Mouse (Mus musculus) hindbrain, embryonic 11.5 days (tissue): ENCODE measurements around the gene Rhbdf2. TPM values are rescaled to one million over a fixed set of nuclear protein-coding genes. Genes with fewer than 3 reads are reported as not detected.

Source experiments
- ATAC-seq: fragments of 200-750 bp; cut with Nextera tagmentation; 2 replicates; pipeline ENCODE4 v1.8.0; 2017; ENCODE audit warnings: mild to moderate bottlenecking, moderate TSS enrichment, moderate library complexity; ENCODE audit not compliant: low FRiP score
- DNase-seq: peaks from one replicate; pipeline ENCODE4 v3.0.0-alpha.2; 2015; ENCODE audit warnings: low spot score
- H3K27ac ChIP-seq: fragments of 300-500 bp; sonication (generic); 2 replicates; pipeline ENCODE4 v1.5.1; 2014; ENCODE audit warnings: mild to moderate bottlenecking, low read depth, low read length
- H3K27me3 ChIP-seq: fragments of 300-500 bp; sonication (generic); 2 replicates; pipeline ENCODE4 v1.6.1; 2014; ENCODE audit warnings: mild to moderate bottlenecking, low read length, moderate library complexity, mixed read lengths; ENCODE audit not compliant: control insufficient read depth, insufficient read depth
- H3K36me3 ChIP-seq: fragments of 300-500 bp; sonication (generic); 2 replicates; pipeline ENCODE4 v1.6.1; 2014; ENCODE audit warnings: mild to moderate bottlenecking, low read length, moderate library complexity, mixed read lengths; ENCODE audit not compliant: control insufficient read depth, insufficient read depth
- H3K4me1 ChIP-seq: fragments of 300-500 bp; sonication (generic); replicated peaks from 2 replicates; pipeline ENCODE4 v1.6.1; 2014; ENCODE audit warnings: low read length, mixed read lengths; ENCODE audit not compliant: control insufficient read depth, insufficient read depth
- H3K4me2 ChIP-seq: fragments of 300-500 bp; sonication (generic); replicated peaks from 2 replicates; pipeline ENCODE4 v1.6.1; 2014; ENCODE audit warnings: mild to moderate bottlenecking, low read depth, low read length
- H3K4me3 ChIP-seq: fragments of 300-500 bp; sonication (generic); 2 replicates; pipeline ENCODE4 v1.5.1; 2014; ENCODE audit warnings: low read depth, low read length
- H3K9ac ChIP-seq: fragments of 300-500 bp; sonication (generic); 2 replicates; pipeline ENCODE4 v1.6.1; 2014; ENCODE audit warnings: low read depth, low read length
- H3K9me3 ChIP-seq: fragments of 300-500 bp; sonication (generic); 2 replicates; pipeline ENCODE4 v1.6.1; 2016; ENCODE audit warnings: low read length; ENCODE audit not compliant: control insufficient read depth
- WGBS: fragments of 180-500 bp; shearing (Covaris S2); extraction: QIAGEN DNeasy Blood & Tissue Kit; methylation state at CpG from one replicate; pipeline ENCODE4 v1.1.7; 2014; 5-methylcytosine and 5-hydroxymethylcytosine counted together
- polyA plus RNA-seq: library from polyadenylated mRNA; unstranded; fragments of >200 nt; fragmentation: Nextera tagmentation; extraction: Ambion mirVana; gene quantifications from 2 replicates; pipeline ENCODE4 v1.2.1, GENCODE M21; 2014

The Rhbdf2 gene
- polyA plus RNA-seq, 1 experiment from 2014 or later: 2.1 TPM

DNA sequence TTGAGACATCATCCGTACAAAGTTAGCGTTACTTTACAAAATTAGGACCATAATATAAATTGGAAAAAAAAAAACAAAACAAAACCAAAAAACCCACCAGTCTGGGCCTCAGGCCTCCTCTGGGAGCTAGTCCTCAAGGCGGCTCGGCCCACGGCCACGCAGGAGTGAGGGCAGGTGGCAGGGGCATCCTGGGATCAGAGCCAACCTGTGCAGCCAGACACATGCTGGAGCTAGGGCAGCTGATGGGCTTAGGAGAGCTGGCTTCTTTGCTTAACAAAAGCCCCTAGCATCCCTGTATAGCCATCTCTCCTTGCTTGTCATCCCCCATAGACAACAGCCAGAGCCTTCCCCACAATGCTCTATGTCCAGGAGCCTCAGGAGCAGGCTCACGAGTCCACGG, 28.6 kb downstream of the Rhbdf2 start:
- no peak overlapping the region for H3K27ac ChIP-seq
- no peaks in the 10 kb centered on the region for H3K36me3 ChIP-seq
- no peak for DNase-seq
- no peak for ATAC-seq
- no peak overlapping the region for H3K4me2 ChIP-seq
- 91% methylated on average over 8 of the region's 8 CpGs for WGBS
- H3K4me1 ChIP-seq: no peaks in the 10 kb centered on the region
- no peaks in the 10 kb centered on the region for H3K27me3 ChIP-seq
- no peak overlapping the region for H3K4me3 ChIP-seq
- no peaks in the 10 kb centered on the region for H3K9me3 ChIP-seq
- no peak overlapping the region for H3K9ac ChIP-seq

DNA sequence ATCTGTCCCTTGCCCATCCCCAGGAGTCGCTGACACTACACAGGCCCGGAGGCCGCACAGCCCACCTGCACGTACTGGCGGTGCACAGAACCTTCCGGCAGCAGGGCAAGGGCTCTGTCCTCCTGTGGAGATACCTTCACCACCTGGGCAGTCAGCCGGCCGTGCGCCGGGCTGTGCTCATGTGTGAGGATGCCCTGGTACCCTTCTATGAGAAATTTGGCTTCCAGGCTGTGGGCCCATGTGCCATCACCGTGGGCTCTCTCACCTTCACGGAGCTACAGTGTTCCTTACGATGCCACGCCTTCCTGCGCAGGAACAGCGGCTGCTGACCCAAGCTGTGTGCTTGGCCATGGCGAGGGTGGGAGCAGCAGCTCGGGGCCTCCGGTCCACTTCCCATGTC, 30.1 kb downstream of the Rhbdf2 start:
- Histone ChIP-seq H3K27me3 (no peaks in the 10 kb centered on the region), H3K4me3 (no peak overlapping the region), H3K4me2 (no peak overlapping the region), H3K9ac (no peak overlapping the region), H3K27ac (no peak overlapping the region), H3K9me3 (no peaks in the 10 kb centered on the region), H3K4me1 (no peaks in the 10 kb centered on the region), H3K36me3 (no peaks in the 10 kb centered on the region)
- ATAC-seq (no peak), DNase-seq (no peak)
- WGBS: 88% methylated on average over 19 of the region's 19 CpGs

DNA sequence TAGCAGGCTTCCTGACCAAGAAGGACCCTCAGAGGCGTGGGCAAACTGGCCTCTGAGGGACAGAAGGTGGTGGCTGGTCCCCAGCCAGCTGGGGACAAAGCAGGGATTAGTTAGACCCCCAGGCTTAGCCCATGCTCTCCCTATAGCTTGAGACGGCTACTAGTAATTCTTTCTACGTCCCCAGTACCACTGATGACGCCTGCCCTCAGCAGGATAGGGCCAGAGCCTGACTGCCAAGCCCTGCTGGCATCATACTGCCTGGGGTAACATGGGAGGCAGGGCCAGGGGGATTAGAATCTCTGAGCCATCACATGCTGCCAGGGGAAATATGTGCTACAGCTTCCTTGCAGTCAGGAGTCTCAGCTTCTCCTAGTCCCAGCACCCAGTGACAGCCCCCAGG, 33.5 kb downstream of the Rhbdf2 start:
- H3K27me3 ChIP-seq: no peaks in the 10 kb centered on the region
- WGBS: 72% methylated on average over 4 of the region's 4 CpGs
- no peaks in the 10 kb centered on the region for H3K9me3 ChIP-seq
- H3K36me3 ChIP-seq: no peaks in the 10 kb centered on the region
- 0 out of 2 replicates have a peak, but pooled peaks cover 2% of the 10 kb centered on the region for H3K4me1 ChIP-seq
- H3K27ac ChIP-seq: no peak overlapping the region
- H3K4me3 ChIP-seq: no peak overlapping the region
- DNase-seq: no peak
- no peak overlapping the region for H3K9ac ChIP-seq
- H3K4me2 ChIP-seq: no peak overlapping the region
- no peak for ATAC-seq

DNA sequence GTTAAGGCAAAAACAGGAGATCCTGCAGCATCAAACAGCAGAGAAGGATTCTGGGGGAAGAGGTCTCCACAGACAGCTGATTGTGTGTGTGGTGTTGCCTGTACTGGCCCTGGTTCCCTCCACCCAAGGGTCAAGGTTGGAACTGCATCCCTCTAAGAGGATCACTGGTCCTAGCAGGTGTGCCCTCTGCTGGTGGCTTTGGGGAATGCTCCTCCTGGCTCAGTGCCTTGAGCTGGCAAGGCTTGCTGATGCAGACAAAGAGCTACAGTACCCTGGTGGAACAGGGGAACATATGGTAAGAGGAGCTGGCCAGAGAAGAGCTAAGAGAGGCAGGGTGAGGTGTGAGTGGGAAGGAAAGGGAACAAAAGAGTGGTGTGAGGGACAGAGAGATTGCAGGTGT, 34.4 kb downstream of the Rhbdf2 start:
- DNase-seq (peak; percentile 98), ATAC-seq (peak; percentile 65)
- H3K36me3 ChIP-seq: no peaks in the 10 kb centered on the region
- H3K9me3 ChIP-seq: no peaks in the 10 kb centered on the region
- no peak overlapping the region for H3K4me3 ChIP-seq
- no peaks in the 10 kb centered on the region for H3K27me3 ChIP-seq
- H3K4me2 ChIP-seq: no peak overlapping the region
- no peak overlapping the region for H3K9ac ChIP-seq
- 0 out of 2 replicates have a peak, but pooled peaks cover 2% of the 10 kb centered on the region for H3K4me1 ChIP-seq
- no peak overlapping the region for H3K27ac ChIP-seq

DNA sequence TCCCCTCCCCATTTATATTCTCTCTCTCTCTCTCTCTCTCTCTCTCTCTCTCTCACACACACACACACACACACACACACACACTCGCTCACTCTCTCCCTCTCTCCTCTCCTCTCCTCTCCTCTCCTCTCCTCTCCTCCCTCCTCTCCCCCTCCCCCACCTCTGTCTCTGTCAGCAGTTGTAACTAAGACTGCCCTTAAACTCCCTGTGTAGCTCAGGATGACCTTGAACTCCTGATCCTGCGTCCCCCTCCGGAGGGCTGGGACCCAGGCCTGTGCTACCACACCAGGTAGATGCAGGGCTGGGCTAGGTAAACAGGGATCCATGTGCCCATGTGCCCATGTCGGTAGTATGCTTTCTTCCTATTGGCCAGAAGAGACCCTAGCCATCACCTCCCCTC, 35.2 kb downstream of the Rhbdf2 start:
- H3K9ac ChIP-seq: no peak overlapping the region
- H3K4me3 ChIP-seq: no peak overlapping the region
- ATAC-seq: no peak
- H3K4me1 ChIP-seq: 0 out of 2 replicates have a peak, but pooled peaks cover 2% of the 10 kb centered on the region
- H3K27me3 ChIP-seq: no peaks in the 10 kb centered on the region
- no peak for DNase-seq
- no peak overlapping the region for H3K4me2 ChIP-seq
- H3K9me3 ChIP-seq: no peaks in the 10 kb centered on the region
- H3K36me3 ChIP-seq: no peaks in the 10 kb centered on the region
- H3K27ac ChIP-seq: no peak overlapping the region
- WGBS: 87% methylated on average over 4 of the region's 4 CpGs

DNA sequence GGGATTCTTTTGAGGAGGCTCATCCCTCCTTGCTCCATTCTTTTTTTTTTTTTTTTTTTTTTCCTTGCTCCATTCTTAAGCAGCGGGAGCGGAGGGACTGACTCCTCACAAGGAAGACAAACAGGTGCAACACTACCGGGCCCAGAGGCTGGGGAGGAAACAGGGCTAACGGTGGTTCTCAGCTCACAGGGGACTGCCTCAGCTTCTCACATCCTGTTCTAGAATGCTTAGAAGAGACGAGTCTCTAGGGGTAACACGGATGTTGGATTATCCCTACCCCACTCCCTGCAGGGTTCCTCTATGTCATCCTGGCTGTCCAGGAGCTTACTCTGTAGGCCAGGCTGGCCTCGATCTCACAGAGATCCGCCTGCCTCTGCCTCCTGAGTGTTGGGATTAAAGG, 37.2 kb downstream of the Rhbdf2 start:
- H3K4me3 ChIP-seq: no peak overlapping the region
- H3K36me3 ChIP-seq: no peaks in the 10 kb centered on the region
- H3K4me2 ChIP-seq: no peak overlapping the region
- 66% methylated on average over 8 of the region's 8 CpGs for WGBS
- no peak for ATAC-seq
- H3K9me3 ChIP-seq: no peaks in the 10 kb centered on the region
- no peak for DNase-seq
- no peaks in the 10 kb centered on the region for H3K27me3 ChIP-seq
- H3K4me1 ChIP-seq: 0 out of 2 replicates have a peak, but pooled peaks cover 2% of the 10 kb centered on the region
- H3K9ac ChIP-seq: no peak overlapping the region
- H3K27ac ChIP-seq: no peak overlapping the region

DNA sequence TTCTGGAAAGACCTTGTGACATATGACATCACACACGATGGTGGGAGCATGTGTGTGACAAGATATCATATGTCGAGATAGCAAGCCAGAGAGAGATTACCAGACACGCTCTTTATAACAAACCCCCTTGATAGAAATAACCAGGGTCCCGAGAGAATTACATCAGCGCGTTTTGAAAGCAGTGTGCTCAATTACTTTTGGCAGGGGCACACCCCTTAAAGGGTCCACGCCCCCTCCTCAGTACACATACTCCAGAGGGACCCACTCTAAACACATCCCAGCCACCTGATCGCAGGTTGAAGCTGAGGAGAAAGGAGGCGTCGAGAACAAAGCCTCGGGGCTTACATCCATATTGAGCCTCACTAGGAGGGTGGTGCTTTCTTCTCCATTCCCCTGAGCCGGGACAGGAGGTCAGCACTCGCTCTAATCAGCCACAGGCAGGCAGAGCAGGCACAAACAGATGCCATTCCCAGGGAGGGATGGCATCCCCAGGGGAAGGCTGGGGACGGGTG, 37.7 kb downstream of the Rhbdf2 start:
- Histone ChIP-seq H3K9ac (no peak overlapping the region), H3K4me2 (no peak overlapping the region), H3K27ac (no peak overlapping the region), H3K4me3 (no peak overlapping the region), H3K9me3 (no peaks in the 10 kb centered on the region), H3K27me3 (no peaks in the 10 kb centered on the region), H3K4me1 (0 out of 2 replicates have a peak, but pooled peaks cover 2% of the 10 kb centered on the region), H3K36me3 (no peaks in the 10 kb centered on the region)
- 37% methylated on average over 14 of the region's 14 CpGs for WGBS
- DNase-seq: peak; percentile 51
- peak; percentile 59; the same call in 1 of the 2 replicates for ATAC-seq

DNA sequence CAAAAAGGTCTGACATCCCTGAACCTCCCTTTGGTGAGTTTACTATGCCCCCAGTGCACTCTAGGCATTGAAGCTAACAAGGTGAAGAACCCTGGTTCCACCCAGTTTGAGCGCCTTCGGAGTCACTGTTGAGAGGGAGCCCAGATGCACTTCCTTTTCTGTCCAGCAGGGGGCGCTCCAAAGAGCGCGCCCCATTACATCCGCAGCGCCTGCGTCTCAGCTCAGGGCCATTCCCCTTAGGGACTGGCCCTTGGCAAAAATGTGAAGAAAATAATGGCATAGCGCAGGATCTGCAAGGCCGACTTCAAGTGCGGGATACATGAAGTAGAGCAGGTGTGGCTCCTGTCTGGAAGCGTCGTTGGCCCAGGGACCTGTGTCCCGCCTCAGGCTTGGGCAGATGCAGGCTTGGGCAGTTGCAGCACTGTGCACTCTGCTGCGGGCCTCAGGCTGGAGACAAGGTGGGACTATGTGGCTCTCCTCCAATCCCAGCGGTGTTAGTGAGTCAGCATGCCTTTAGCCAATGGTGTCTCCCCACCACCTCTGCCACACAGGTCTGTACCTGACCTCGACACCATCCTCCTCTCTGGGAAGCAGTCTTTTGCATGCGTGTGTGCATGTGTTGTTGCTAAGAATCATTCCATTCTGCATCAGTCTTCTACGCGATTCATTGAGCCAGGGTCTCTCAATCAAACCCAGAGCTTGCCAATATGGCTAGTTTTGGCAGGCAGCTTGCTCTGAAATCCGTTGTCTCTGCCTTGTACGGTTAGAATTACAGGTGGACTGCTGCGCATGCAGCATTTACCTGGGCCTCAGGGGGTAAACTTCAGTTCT, 39.8 kb downstream of the Rhbdf2 start:
- no peaks in the 10 kb centered on the region for H3K27me3 ChIP-seq
- no peak overlapping the region for H3K9ac ChIP-seq
- 23% methylated on average over 23 of the region's 23 CpGs for WGBS
- H3K36me3 ChIP-seq: no peaks in the 10 kb centered on the region
- no peaks in the 10 kb centered on the region for H3K9me3 ChIP-seq
- peak overlapping the region; percentile 21; the same call in 1 of the 2 replicates for H3K4me2 ChIP-seq
- no peak overlapping the region for H3K4me3 ChIP-seq
- peak; percentile 89 for DNase-seq
- 0 out of 2 replicates have a peak, but pooled peaks cover 2% of the 10 kb centered on the region for H3K4me1 ChIP-seq
- H3K27ac ChIP-seq: no peak overlapping the region
- ATAC-seq: peak; percentile 43; the same call in 1 of the 2 replicates

DNA sequence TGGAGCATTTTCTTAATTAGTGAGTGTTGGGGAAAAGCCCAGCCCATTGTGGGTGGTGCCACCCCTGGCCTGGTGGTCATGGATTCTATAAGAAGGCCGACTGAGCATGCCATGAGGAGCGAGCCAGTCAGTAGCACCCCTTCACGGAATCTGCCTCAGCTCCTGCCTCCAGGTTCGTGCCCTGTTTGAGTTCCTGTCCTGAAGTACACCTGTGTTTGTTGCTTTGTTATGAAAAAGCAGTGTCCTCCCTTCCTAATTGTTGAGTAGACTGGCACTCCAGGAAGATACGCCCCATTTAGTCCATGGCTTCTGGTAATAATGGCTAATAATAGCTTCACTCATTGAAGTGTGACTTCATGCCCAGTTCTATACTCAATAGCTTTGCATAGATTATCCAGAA, 40.5 kb downstream of the Rhbdf2 start, which contains the start of gene Aanat:
Gene Aanat (plus strand): TSS at position 123 of the 400 bp plus-strand sequence.
- H3K9ac ChIP-seq: no peak within 1 kb of the TSS
- DNase-seq (no peak), ATAC-seq (no peak)
- H3K4me2 ChIP-seq: peak within 1 kb of the TSS; percentile 21; the same call in 1 of the 2 replicates
- no peaks in the 10 kb centered on the region for H3K9me3 ChIP-seq
- 61% methylated on average over 5 of the region's 5 CpGs for WGBS
- H3K36me3 ChIP-seq: no peaks in the 10 kb centered on the region
- H3K27ac ChIP-seq: no peak within 1 kb of the TSS
- no peaks in the 10 kb centered on the region for H3K27me3 ChIP-seq
- H3K4me3 ChIP-seq: no peak within 1 kb of the TSS
- 0 out of 2 replicates have a peak, but pooled peaks cover 2% of the 10 kb centered on the region for H3K4me1 ChIP-seq
